Mouse (Mus musculus): ENCODE results near the gene Arhgef18. TPM values are rescaled to one million over a fixed set of nuclear protein-coding genes. Genes with fewer than 3 reads are reported as not detected.
A peak's percentile ranks its signal among the peaks of the same experiment; 100 is the strongest.

Gene Arhgef18
- polyA plus RNA-seq, 2 experiments, result 2.0 to 3.6 TPM

GRCm38 (mm10) chr8:3355586-3355985 is 37.2 kb upstream of the Arhgef18 start:
- Histone ChIP-seq H3K9me3 (ENCODE audit: control insufficient read depth, low read length) (no peaks in the 10 kb centered on the region), H3K27ac (no peak overlapping the region), H3K9ac (replicated peaks) (no peak overlapping the region), H3K4me2 (ENCODE audit: low read depth) (no peak overlapping the region), H3K36me3 (replicated peaks; ENCODE audit: control insufficient read depth, insufficient read depth, low read depth) (no peaks in the 10 kb centered on the region), H3K4me1 (replicated peaks; ENCODE audit: control insufficient read depth in 2 of 2, insufficient read depth in 2 of 2, low read length in 1 of 2) (peaks cover 0 to 19% of the 10 kb centered on the region in 2 experiments; a peak in 2 of 4 replicates), H3K27me3 (ENCODE audit: control insufficient read depth, insufficient read depth, low read length) (no peaks in the 10 kb centered on the region), H3K4me3 (ENCODE audit: insufficient read depth in 1 of 2, low read depth in 2 of 2, low read length in 2 of 2) (no peak overlapping the region)
- 13% methylated on average over 6 of the region's 6 CpGs for WGBS (ENCODE audit: insufficient replicate concordance)
- TF ChIP-seq EP300 (IDR thresholded peaks at IDR 0.05; ENCODE audit: low read depth), result no peak
- peak; percentile 41 for TF ChIP-seq CTCF (IDR thresholded peaks at IDR 0.05; ENCODE audit: low read depth)
- DNase-seq (ENCODE audit: low read depth in 3 of 3, low spot score in 3 of 3) (no peak), ATAC-seq (ENCODE audit: insufficient read depth) (no peak)

- Histone ChIP-seq H3K4me3 (ENCODE audit: insufficient read depth in 1 of 2, low read depth in 2 of 2, low read length in 2 of 2) (no peak overlapping the region), H3K9me3 (ENCODE audit: control insufficient read depth, low read length) (no peaks in the 10 kb centered on the region), H3K27me3 (ENCODE audit: control insufficient read depth, insufficient read depth, low read length) (no peaks in the 10 kb centered on the region), H3K4me2 (ENCODE audit: low read depth) (no peak overlapping the region), H3K27ac (no peak overlapping the region), H3K36me3 (replicated peaks; ENCODE audit: control insufficient read depth, insufficient read depth, low read depth) (no peaks in the 10 kb centered on the region), H3K4me1 (replicated peaks; ENCODE audit: control insufficient read depth in 2 of 2, insufficient read depth in 2 of 2, low read length in 1 of 2) (peaks cover 0 to 13% of the 10 kb centered on the region in 2 experiments; a peak in 2 of 4 replicates), H3K9ac (replicated peaks) (no peak overlapping the region)
- ATAC-seq (ENCODE audit: insufficient read depth) (no peak), DNase-seq (ENCODE audit: low read depth in 3 of 3, low spot score in 3 of 3) (peak; percentile 41 to 48 (median 45))
- peak; percentile 90 for TF ChIP-seq CTCF (IDR thresholded peaks at IDR 0.05; ENCODE audit: low read depth)
- no peak for TF ChIP-seq EP300 (IDR thresholded peaks at IDR 0.05; ENCODE audit: low read depth)
- WGBS (ENCODE audit: insufficient replicate concordance), result 15% methylated on average over 4 of the region's 4 CpGs
Measured at GRCm38 (mm10) chr8:3358060-3358459, 34.7 kb upstream of the Arhgef18 start.

- DNase-seq (ENCODE audit: low read depth in 3 of 3, low spot score in 3 of 3) (no peak), ATAC-seq (ENCODE audit: insufficient read depth) (no peak)
- no peaks in the 10 kb centered on the region for H3K4me1 ChIP-seq (replicated peaks; ENCODE audit: control insufficient read depth in 2 of 2, insufficient read depth in 2 of 2, low read length in 1 of 2)
- WGBS (ENCODE audit: insufficient replicate concordance), result 71% methylated on average over 5 of the region's 5 CpGs
- H3K27me3 ChIP-seq (ENCODE audit: control insufficient read depth, insufficient read depth, low read length), result no peaks in the 10 kb centered on the region
- TF ChIP-seq EP300 (IDR thresholded peaks at IDR 0.05; ENCODE audit: low read depth), result no peak
- TF ChIP-seq CTCF (IDR thresholded peaks at IDR 0.05; ENCODE audit: low read depth), result no peak
- no peak overlapping the region for H3K4me2 ChIP-seq (ENCODE audit: low read depth)
- no peaks in the 10 kb centered on the region for H3K9me3 ChIP-seq (ENCODE audit: control insufficient read depth, low read length)
- H3K36me3 ChIP-seq (replicated peaks; ENCODE audit: control insufficient read depth, insufficient read depth, low read depth), result no peaks in the 10 kb centered on the region
- no peak overlapping the region for H3K9ac ChIP-seq (replicated peaks)
- H3K27ac ChIP-seq, result no peak overlapping the region
- no peak overlapping the region for H3K4me3 ChIP-seq (ENCODE audit: insufficient read depth in 1 of 2, low read depth in 2 of 2, low read length in 2 of 2)
Measured at GRCm38 (mm10) chr8:3367086-3367485, 25.7 kb upstream of the Arhgef18 start.

GRCm38 (mm10) chr8:3368091-3368490 is 24.7 kb upstream of the Arhgef18 start:
- no peaks in the 10 kb centered on the region for H3K27me3 ChIP-seq (ENCODE audit: control insufficient read depth, insufficient read depth, low read length)
- H3K4me2 ChIP-seq (ENCODE audit: low read depth), result no peak overlapping the region
- H3K4me1 ChIP-seq (replicated peaks; ENCODE audit: control insufficient read depth in 2 of 2, insufficient read depth in 2 of 2, low read length in 1 of 2), result no peaks in the 10 kb centered on the region
- no peak for TF ChIP-seq EP300 (IDR thresholded peaks at IDR 0.05; ENCODE audit: low read depth)
- no peak for TF ChIP-seq CTCF (IDR thresholded peaks at IDR 0.05; ENCODE audit: low read depth)
- H3K9me3 ChIP-seq (ENCODE audit: control insufficient read depth, low read length), result no peaks in the 10 kb centered on the region
- ATAC-seq (ENCODE audit: insufficient read depth) (no peak), DNase-seq (ENCODE audit: low read depth in 3 of 3, low spot score in 3 of 3) (no peak)
- whole genome bisulfite sequencing (ENCODE audit: insufficient replicate concordance), result 45% methylated on average over 1 of the region's 1 CpGs
- no peak overlapping the region for H3K9ac ChIP-seq (replicated peaks)
- no peak overlapping the region for H3K4me3 ChIP-seq (ENCODE audit: insufficient read depth in 1 of 2, low read depth in 2 of 2, low read length in 2 of 2)
- no peaks in the 10 kb centered on the region for H3K36me3 ChIP-seq (replicated peaks; ENCODE audit: control insufficient read depth, insufficient read depth, low read depth)
- H3K27ac ChIP-seq, result no peak overlapping the region

- ATAC-seq (ENCODE audit: insufficient read depth) (no peak), DNase-seq (ENCODE audit: low read depth in 3 of 3, low spot score in 3 of 3) (no peak)
- no peaks in the 10 kb centered on the region for H3K27me3 ChIP-seq (ENCODE audit: control insufficient read depth, insufficient read depth, low read length)
- TF ChIP-seq EP300 (IDR thresholded peaks at IDR 0.05; ENCODE audit: low read depth), result no peak
- TF ChIP-seq CTCF (IDR thresholded peaks at IDR 0.05; ENCODE audit: low read depth), result peak; percentile 67
- H3K4me2 ChIP-seq (ENCODE audit: low read depth), result no peak overlapping the region
- no peak overlapping the region for H3K4me3 ChIP-seq (ENCODE audit: insufficient read depth in 1 of 2, low read depth in 2 of 2, low read length in 2 of 2)
- H3K9me3 ChIP-seq (ENCODE audit: control insufficient read depth, low read length), result no peaks in the 10 kb centered on the region
- H3K4me1 ChIP-seq (replicated peaks; ENCODE audit: control insufficient read depth in 2 of 2, insufficient read depth in 2 of 2, low read length in 1 of 2), result no peaks in the 10 kb centered on the region
- no peak overlapping the region for H3K27ac ChIP-seq
- H3K9ac ChIP-seq (replicated peaks), result no peak overlapping the region
- H3K36me3 ChIP-seq (replicated peaks; ENCODE audit: control insufficient read depth, insufficient read depth, low read depth), result no peaks in the 10 kb centered on the region
Measured at GRCm38 (mm10) chr8:3375748-3376147, 17.1 kb upstream of the Arhgef18 start.
